Mouse (Mus musculus): ENCODE measurements around the gene Rapgef4.

- TF ChIP-seq POLR2A (IDR thresholded peaks at IDR 0.05; ENCODE audit: insufficient read depth, low read depth, low read length) (no peak), CTCF (IDR thresholded peaks at IDR 0.05; ENCODE audit: insufficient read depth, low read depth, low read length) (no peak)
Measured at GRCm38 (mm10) chr2:72005051-72005450, 24.0 kb downstream of the Rapgef4 start.

All from olfactory bulb, adult 2 months (tissue).